Mouse (Mus musculus) adrenal gland, postnatal 14 days (tissue): ENCODE measurements at regions not wholly inside any gene's neighbourhood (a gene's known extent, or its start where the extent isn't known, plus 50 kb on each side); places are given as distances from the start of the nearest gene placed in this dataset.

Experiments used
- DNase-seq: peaks from one replicate; pipeline ENCODE4 v3.0.0; 2021; ENCODE audit warnings: mixed read lengths

- DNase-seq = no peak
Observed at GRCm38 (mm10) chr16:49578976-49579375, 120.1 kb upstream of the Ift57 start.

- no peak for DNase-seq
Observed at GRCm38 (mm10) chr16:49580708-49581107, 118.3 kb upstream of the Ift57 start.

GRCm38 (mm10) chr16:49606500-49606899, 92.5 kb upstream of the Ift57 start:
- DNase-seq = no peak

- DNase-seq = no peak
Observed at GRCm38 (mm10) chr16:49614801-49615200, 84.2 kb upstream of the Ift57 start.

- no peak for DNase-seq
Observed at GRCm38 (mm10) chr16:49615342-49616020, 83.6 kb upstream of the Ift57 start.

- peak; percentile 6 for DNase-seq
Observed at GRCm38 (mm10) chr16:49616263-49616872, 82.7 kb upstream of the Ift57 start.

- no peak for DNase-seq
Observed at GRCm38 (mm10) chr16:49633502-49633901, 65.5 kb upstream of the Ift57 start.

- DNase-seq = no peak
Observed at GRCm38 (mm10) chr16:49635506-49635905, 63.5 kb upstream of the Ift57 start.

GRCm38 (mm10) chr16:49636467-49636866, 62.6 kb upstream of the Ift57 start:
- DNase-seq = no peak

- DNase-seq = no peak
Observed at GRCm38 (mm10) chr16:49642696-49643095, 56.3 kb upstream of the Ift57 start.

GRCm38 (mm10) chr16:49644416-49644815, 54.6 kb upstream of the Ift57 start:
- DNase-seq = no peak

GRCm38 (mm10) chr16:49646479-49646878, 52.6 kb upstream of the Ift57 start:
- no peak for DNase-seq
